Mouse (Mus musculus) brain, embryonic 18.5 days (tissue): ENCODE measurements around the gene Pcsk5.

Experiments
- DNase-seq: peaks from one replicate; pipeline ENCODE4 v3.0.0-alpha.2; 2012; ENCODE audit warnings: low read depth, low spot score

Pcsk5 gene

GRCm38 (mm10) chr19:17744474-17745069 lies 92.9 kb downstream of the Pcsk5 start:
- no peak for DNase-seq

GRCm38 (mm10) chr19:17741465-17741864 lies 96.0 kb downstream of the Pcsk5 start:
- DNase-seq = no peak

- DNase-seq = no peak
Observed at GRCm38 (mm10) chr19:17732676-17733277, 104.7 kb downstream of the Pcsk5 start.

GRCm38 (mm10) chr19:17717066-17717465 lies 120.4 kb downstream of the Pcsk5 start:
- no peak for DNase-seq

GRCm38 (mm10) chr19:17715281-17715955 lies 122.0 kb downstream of the Pcsk5 start:
- DNase-seq = no peak

GRCm38 (mm10) chr19:17691626-17692025 lies 145.8 kb downstream of the Pcsk5 start:
- no peak for DNase-seq

GRCm38 (mm10) chr19:17678371-17678770 lies 159.1 kb downstream of the Pcsk5 start:
- DNase-seq = no peak

- no peak for DNase-seq
Observed at GRCm38 (mm10) chr19:17662676-17663075, 174.8 kb downstream of the Pcsk5 start.

GRCm38 (mm10) chr19:17662271-17662670 lies 175.2 kb downstream of the Pcsk5 start:
- DNase-seq = no peak

- DNase-seq = no peak
Observed at GRCm38 (mm10) chr19:17659321-17659720, 178.1 kb downstream of the Pcsk5 start.

- DNase-seq = no peak
Observed at GRCm38 (mm10) chr19:17650831-17651502, 186.5 kb downstream of the Pcsk5 start.

GRCm38 (mm10) chr19:17649967-17650366 lies 187.5 kb downstream of the Pcsk5 start:
- no peak for DNase-seq

- no peak for DNase-seq
Observed at GRCm38 (mm10) chr19:17643128-17643797, 194.2 kb downstream of the Pcsk5 start.

- DNase-seq = no peak
Observed at GRCm38 (mm10) chr19:17635984-17636383, 201.4 kb downstream of the Pcsk5 start.

- no peak for DNase-seq
Observed at GRCm38 (mm10) chr19:17615646-17616045, 221.8 kb downstream of the Pcsk5 start.

GRCm38 (mm10) chr19:17606510-17606909 lies 230.9 kb downstream of the Pcsk5 start:
- no peak for DNase-seq

GRCm38 (mm10) chr19:17606093-17606492 lies 231.3 kb downstream of the Pcsk5 start:
- no peak for DNase-seq

GRCm38 (mm10) chr19:17603322-17603721 lies 234.1 kb downstream of the Pcsk5 start:
- no peak for DNase-seq

- DNase-seq = no peak
Observed at GRCm38 (mm10) chr19:17600347-17600746, 237.1 kb downstream of the Pcsk5 start.

GRCm38 (mm10) chr19:17592790-17593189 lies 244.6 kb downstream of the Pcsk5 start:
- no peak for DNase-seq

- DNase-seq = no peak
Observed at GRCm38 (mm10) chr19:17591335-17591734, 246.1 kb downstream of the Pcsk5 start.

GRCm38 (mm10) chr19:17590314-17590713 lies 247.1 kb downstream of the Pcsk5 start:
- DNase-seq = no peak
